Mouse (Mus musculus) T-helper 2 cell (primary cell): Measurements from ENCODE around the gene Olfr582.

Experiments
- in situ Hi-C: fragments of 300-600 bp; cut with MboI, MseI; formaldehyde crosslinking; loops from one replicate; pipeline ENCODE4 v1.15.1; 2025; ENCODE audit warnings: high pct_unique_total_duplicates

Olfr582 gene

GRCm38 (mm10) chr7:103037724-103038123 is at the start of gene Olfr582:
TSS of gene Olfr582 (plus strand) at chr7:103038024.
- in situ Hi-C loops, result no loop called here

GRCm38 (mm10) chr7:102989224-102989623 is 48.6 kb upstream of the Olfr582 start, which contains the start of gene Olfr578:
TSS of gene Olfr578 (minus strand) at chr7:102989324.
- in situ Hi-C loops, result no loop called here

DNA sequence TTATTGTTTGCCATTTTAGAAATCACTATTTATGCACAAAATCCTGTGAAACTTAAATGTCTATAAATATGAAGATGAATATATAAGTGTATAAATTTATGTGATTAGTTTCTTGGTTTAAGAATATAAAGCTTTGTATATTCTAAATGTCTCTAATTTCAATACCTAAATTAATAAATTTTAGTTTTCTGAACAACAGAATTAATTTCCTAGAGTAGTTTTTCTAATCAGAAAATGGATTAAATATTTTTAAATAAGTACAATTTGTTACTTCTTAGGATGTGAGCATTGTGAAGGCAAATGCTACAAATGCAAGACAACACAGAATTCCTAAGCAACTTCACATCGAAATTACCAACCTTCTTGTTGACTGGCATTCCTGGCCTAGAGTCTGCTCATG is 13.2 kb downstream of the Olfr582 start, which contains the start of gene Olfr583:
TSS of gene Olfr583 (plus strand) at position 301 of the 400 bp plus-strand sequence.
- in situ Hi-C loops, result no loop called here

GRCm38 (mm10) chr7:103081585-103081984 is 43.8 kb downstream of the Olfr582 start, which contains the start of gene Olfr584:
TSS of gene Olfr584 (plus strand) at chr7:103081885.
- in situ Hi-C loops, result no loop called here
